Mouse (Mus musculus) c-Kit-positive CD71-positive TER-119-positive erythroid progenitor cells, embryonic 14.5 days (primary cell): ENCODE results near the gene Rbm20.

Experiments used
- DNase-seq: peaks from one replicate; pipeline ENCODE4 v3.0.0-alpha.2; 2013; ENCODE audit warnings: low spot score

Gene Rbm20

DNA sequence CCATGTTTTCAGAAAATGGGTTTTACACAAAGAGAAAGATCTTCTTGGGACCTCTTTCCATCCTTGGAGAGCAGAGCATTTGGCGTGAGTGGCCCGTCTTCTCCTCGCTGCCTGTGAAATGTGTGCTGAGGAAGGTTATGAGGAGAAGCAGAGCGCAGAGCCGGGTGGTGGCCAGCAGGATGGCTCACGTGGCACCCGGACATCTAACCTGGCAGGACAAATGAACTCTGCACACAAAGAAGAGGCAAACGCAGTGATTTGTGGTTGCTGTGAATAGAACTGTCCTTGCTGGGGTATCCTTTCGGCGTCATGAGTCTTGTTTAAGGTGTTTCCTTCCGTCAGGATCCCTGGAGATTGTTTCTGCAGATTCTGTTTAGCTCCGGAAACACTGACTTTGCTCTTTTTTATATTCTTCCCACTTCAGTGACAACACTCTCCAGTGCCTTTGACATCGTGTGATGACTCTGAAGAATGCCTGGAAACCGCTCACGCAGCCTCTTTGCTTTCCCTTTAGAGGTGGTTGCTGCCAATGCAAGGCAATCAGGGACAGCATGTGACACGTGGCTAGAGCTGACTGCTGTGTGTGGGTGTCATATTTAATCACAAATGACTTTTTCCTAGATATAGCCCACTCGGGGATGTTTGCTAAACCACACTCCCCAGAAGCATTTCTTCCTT lies 80.5 kb downstream of the Rbm20 start:
- no peak for DNase-seq

DNA sequence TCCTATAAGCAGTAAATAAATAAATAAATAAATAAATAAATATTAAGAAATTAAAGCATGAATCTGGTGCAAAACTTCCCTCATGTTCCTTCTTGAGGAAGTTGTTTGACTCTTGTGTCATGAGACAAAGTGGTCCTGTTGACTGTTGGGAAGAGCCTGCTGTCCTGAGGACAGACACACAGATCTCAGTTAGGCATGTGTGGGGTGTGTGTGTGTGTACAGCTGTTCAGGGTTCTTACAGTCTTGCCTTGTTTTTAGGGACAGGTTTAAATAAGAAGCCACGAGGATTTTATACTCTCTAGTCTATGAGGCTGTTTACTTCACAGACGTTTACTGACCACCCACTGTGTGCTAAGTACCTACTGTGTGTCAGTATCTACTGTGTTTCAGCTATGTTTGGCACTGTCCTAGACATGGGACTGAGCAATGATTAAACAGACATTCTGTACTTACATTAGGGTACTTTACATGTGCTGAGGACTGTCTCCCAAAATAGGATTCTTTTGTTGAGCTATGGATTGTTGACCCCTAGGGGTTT lies 81.8 kb downstream of the Rbm20 start:
- DNase-seq: no peak

DNA sequence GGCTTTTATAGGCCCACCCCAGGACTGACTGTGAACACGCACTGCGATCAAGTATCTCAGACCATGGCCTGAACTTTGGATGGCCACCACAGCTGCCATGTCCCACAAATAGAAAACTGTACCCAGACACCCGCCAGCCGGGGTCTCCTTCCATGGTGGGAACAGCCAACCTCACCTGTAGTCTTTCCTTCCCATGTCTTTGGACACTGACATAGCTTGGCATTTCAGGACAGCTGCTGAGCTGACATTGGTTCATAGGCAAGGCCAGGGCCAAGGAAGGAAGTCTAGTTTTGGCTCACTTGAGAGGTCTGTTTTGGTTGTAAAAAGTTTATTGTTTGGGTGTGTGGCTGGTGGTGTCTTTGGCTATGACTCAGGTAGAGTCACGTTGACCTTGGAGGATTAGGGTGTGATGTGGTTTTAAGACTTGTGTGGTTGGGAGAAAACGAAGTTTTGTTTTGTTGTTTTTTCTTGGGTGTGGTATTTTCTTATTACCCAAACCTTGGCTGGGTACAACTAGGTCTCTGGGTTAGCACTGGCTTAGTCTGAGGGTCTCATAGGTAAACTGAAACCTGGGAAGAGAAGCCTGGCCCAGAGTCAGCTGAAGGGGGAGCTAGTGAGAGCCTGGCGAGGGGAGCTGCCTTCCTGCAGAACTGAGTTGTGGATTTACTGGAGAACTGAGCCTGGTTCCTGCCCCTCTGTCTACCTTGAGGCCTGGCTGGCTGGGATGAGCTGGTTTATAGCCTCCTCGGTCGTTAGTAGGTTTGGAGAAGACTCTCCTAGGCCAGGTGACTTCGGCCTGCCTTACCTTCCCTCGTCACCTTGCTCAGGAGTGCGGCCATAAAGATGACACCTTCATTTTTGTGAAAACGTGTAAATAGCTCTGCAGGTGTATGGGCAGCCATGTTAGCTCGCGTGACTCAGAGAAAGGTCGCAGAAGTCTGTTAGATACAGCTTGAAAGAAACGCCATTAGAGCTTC lies 83.3 kb downstream of the Rbm20 start:
- DNase-seq: no peak

DNA sequence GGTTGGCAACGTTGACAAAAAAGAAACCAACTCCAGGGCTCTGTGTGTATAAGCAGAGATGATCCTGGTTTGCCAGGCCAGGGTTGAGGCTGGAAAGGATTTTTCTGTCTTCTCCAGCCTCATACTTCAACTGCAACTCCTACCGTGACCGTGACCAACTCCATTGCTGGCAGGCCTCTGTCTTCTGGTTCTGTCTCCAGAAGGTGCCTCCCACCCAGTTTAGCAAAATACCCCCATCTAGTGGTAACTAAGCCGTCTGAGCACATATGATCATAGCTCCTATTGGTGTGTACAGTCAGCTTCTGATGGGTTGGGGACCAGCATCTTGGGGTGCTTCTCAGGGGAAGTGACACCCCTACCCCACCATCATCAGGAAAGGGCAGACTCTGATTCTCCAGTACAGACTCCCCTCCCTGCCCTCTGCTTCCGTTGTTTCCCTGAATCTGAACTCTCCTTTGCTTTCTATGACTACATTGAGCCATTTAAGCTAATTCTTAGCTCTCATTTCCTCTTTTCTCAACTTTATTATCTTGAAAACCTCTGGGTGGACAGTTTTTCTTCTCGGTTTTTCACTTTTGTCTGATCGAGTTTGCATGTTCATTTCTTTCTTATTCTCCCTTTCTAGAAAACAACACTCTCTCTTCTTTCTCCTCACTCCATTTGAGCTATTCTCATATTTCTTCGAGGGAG lies 85.8 kb downstream of the Rbm20 start:
- no peak for DNase-seq

DNA sequence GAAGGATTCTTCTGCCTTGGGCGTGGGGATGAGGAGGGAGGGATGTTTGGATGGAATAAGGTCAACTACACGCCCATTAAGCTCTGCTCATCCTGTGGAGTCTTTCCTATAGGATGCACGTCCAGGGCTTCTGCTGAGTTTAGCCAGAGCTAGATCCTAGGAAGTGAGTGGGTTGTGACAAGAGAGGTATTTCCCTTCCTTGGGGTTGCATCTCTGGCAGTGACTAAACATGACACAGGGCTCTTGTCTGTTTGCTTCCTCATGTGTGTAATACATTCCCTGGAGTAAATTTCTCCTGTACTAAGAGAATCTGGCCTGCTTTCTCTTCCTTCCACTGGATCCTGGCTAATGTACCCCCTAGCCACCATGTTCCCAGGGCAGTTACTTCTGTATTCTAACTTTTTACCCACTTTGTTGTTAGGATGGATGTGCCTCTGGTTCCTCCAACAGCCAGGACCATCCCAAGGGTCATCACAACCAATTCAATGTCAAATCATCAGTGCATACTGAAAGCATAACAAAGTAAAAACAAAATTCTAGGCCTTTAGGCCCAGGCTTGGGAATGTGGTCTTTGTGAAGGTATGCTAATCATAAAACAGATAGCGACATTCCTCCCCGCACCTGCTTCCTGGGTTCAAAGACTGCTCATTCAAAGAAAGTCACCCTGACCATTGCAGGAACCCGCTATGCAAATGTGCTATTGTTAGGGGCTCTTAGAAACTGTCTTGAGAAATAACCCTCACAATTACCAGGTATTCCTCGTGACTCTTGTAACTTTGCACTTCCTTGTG lies 87.8 kb downstream of the Rbm20 start:
- no peak for DNase-seq

DNA sequence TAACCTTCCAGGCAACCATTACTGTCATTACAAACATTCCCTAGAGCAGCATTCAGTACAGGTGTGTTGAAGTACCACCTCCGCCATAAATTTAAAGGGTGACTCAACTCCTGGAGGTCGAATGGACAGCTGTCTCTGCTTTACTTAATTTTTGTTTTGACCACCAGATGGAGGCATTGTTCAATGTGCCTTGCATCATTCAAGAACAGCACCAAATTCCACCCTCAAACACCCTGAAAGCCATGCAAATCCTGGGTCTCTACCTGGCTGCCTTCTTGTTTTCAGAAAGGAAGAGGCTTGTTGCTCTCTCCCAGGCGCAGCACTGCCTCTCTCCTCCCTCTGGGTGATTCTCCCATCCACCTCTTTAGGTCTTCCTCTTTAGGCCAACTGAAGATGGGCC lies 91.4 kb downstream of the Rbm20 start:
- DNase-seq: peak; percentile 68

DNA sequence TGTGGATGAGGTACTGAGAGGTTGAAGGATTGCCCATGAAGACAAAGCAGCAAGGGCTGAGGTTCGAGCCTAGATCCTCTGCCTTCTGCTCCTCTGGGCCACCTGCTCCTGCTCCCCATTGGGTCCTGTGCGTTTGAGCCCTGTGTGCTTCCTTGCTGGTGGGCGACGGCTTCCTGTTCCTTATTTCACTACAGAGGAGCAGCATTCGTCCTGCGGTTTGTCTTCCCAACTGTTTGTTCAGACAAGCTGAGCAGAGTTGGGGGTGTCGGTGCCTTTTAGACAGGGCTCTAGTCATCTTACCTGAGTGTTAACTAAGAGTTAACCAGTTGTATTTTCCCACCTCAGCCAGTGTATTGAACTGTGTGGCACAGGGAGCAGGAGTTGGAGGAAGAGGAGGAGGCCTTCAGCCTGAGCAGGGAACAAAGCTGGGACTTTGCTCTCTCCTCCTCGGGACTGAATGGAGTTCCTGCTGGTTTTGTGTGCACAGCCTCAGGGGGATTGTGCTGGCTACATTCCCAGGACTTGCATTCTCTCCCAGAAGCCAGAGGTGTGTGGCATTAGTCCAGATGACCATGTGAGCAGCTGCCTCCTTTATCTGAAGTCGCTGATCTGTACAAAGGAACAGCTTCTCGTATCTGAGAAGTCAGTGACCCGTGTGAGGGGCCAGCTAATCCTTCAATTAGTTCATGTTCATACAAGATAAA lies 97.0 kb downstream of the Rbm20 start:
- DNase-seq: peak; percentile 68

DNA sequence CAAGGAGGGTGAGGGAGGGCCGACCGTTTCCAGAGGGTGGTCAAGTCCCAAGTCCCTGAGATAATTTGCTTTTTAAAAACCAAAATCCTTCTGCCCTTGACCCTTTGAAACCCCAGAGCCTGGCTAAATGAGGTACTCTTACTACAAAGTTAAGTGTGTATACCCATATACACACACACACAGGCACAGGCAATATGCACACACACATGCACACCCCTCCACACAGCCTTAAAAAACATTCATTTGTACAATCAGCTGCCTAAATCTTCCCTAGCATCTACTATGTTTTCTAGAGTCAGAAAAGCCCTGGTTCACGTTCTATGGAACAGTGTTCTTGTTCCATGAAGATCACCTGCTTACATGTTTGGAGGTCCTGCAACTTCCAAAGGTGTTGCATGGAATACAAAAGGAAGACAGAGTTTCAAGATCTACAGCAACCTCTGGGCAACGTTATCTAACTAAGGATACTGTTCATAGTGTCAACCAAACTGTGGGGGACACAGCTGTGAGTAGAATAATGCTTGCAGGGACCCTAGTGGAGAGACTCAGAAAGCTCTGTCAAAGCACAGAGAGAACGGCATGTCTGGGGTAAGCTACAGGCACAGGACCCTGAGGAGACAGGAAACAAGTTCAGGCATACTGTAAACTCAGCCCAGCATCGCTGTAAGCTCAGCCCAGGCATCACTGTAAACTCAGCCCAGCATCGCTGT lies 97.7 kb downstream of the Rbm20 start:
- DNase-seq: no peak

DNA sequence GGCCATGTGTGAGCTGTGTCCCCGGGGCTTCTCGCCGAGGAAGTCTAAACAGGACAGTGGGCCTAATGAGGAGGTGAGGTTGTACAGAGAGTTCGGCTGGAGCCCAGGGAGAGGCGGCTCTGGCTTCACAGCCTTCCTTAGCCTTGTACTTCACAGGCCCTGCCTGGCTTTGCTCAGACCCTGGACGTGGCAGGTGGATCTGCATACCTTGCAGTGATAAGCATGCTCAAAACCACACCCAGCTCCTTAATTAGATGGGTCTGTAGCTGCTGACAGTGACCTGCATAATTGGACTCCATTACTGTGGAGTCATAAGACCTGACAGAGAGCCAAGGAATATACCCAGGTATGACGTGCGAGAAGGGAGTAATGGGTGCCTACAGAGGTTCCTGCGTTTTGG lies 102.3 kb downstream of the Rbm20 start:
- no peak for DNase-seq

DNA sequence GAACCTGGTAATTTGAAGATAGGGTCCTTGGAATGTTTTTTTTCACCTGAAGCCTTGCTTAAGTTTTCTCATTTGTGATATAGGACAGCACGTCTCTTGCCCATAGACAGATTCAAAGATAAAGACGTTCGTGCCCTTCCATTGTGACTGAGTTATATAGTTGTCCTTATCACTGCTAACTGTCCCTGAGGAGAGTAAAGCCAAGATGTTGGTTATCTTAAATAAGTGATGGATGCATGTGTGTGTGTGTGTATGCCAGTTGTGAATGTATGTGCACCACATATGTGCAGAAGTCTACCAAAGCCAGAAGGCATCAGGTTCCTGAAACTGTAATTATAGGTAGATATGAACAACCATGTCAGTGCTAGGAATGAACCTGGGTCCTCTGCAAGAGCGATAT lies 102.7 kb downstream of the Rbm20 start:
- no peak for DNase-seq

DNA sequence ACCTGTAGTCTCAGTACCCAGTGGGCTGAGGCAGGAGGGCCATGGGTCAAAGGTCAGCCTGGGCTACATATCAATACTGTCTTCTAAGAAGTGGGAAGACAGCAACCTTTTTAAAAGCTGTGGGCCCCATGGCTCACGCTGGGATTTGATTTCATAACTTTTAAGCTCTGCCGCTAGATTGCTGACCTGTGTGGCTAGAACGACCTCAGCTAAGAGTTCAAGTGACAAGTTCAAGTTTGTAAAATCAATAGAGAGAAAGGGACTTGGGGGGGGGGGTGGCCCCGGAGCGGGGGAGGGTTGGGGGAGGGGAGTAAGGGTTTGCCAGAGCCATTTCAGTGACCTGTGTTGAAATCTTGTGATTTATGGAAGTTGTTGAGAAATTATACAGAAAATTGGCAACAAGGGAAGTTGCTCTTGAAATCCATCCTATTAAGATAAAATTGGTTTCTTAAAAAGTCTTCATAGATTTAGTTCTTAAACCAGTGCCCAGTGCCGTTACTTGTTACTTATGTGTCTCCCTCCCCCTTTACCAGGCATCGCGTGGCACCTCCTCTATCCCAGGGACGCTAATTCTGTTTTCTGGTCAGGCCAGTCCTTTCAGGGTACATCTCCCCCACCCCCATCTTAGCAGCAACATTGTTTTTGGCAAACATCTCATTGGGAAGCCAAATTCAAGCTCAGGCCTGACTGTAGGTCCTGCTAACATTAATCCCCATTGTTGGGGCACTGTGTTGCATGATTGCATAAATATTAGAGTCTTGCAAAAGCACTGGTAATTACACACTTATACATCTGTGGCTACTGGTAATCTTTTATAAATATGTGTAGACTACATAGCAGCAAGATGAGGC lies 103.9 kb downstream of the Rbm20 start:
- no peak for DNase-seq

DNA sequence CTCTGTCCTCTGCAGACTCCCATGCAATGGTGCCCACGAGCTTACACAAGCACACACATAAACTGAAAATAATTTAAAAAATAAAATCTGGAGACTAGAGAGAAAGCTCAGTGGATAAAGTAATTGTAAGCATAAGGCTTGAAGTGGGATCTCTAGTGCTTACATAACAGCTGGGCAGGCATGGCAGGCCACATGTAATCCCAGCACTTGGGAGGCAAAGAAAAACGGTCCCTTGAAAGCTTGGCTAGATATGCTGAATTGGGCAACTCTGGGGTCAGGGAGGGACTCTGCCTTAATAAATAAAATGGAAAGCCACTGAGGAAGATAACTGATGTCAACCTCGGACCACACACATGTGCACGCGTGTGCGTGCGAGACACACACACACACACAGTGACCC lies 104.7 kb downstream of the Rbm20 start:
- no peak for DNase-seq

DNA sequence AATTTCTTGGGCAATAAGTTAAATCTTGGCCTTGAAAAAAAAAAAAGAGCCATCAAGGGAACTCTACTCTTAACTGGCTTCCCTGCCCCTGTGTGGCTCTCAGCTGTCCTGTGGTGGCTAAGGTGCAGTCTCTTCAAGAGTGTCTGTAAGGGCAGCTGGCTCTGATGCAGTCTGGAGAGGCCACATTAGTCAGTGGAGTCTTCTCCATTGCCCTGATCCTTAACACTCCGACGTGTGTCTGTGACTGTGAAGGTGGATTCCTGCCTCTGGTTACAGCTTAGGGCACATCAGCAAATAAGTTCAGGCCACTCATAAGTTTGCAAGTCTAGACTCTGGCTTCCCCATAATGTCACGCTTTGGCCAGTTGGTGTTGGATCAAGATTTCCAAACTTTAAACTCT lies 108.2 kb downstream of the Rbm20 start:
- no peak for DNase-seq

DNA sequence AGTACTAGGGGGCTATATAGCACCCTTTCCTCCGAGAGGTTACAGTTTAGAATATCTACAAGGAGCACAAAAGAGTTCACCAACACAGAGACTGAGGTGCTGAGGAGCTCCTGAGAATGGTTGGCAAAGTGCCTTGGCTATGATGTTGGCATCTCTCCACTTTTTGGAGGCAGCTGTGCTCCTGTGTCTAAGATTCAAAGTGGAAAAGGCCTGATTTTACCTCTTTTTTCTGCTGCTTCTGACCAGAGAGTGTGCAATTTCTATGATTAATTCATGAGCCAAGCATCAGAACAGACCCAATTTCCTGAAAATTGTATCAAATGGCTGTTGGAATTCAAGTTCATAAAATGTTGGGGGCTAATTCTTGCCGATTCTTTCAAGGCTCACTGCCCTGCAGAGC lies 109.1 kb downstream of the Rbm20 start:
- no peak for DNase-seq

DNA sequence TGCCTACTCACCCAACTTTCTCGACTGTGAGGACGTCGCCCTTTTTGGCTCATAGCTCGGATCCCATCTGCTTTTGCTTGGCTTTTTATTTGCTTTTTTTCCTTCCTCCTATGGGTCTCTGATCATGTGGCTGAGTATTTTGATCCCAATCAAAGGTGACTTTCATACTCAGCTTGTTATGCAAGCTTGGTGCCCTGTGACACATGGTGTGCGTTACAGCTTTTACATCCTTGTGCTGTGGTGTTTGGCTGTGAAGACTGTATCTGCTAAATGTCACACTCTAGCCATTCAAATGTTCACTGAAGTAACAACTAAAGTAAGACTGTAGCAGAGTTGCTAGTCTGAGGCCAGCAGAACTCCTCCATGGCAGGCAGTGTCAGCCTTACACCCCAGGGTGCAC lies 109.7 kb downstream of the Rbm20 start:
- DNase-seq: no peak

DNA sequence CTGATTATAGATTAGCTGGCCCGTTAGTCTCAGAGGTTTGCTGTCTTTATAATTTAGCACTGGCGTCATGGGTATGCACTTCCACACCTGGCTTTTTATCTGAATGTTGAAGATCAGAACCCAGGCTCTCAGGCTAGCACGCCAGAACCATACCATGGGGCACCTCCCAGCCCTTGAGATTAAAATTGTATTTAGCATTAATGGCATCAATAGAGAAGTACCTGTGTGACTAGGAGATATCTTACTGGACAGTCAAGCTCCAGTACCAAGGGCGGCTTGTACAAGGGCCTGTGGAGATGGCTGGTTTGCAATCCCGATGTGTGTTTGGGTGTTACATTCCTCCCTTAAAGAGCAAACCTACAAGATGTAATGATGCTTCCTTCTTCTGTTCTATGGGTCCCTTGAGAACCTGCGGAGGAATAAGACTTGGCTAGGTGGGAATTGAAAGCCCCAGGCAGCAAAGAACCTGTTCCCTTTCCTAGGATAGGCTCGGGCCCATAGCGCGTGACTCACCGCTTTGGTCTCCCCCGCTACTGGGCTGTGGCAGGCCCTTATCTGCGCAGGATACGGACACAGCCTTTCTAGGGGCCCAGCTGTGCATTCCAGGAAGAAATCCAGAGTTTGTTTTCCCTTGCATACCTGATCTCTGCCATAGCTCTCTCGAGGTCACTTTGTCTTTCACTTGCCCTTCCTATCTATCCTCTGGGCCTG lies 111.7 kb downstream of the Rbm20 start:
- peak; percentile 70 for DNase-seq

DNA sequence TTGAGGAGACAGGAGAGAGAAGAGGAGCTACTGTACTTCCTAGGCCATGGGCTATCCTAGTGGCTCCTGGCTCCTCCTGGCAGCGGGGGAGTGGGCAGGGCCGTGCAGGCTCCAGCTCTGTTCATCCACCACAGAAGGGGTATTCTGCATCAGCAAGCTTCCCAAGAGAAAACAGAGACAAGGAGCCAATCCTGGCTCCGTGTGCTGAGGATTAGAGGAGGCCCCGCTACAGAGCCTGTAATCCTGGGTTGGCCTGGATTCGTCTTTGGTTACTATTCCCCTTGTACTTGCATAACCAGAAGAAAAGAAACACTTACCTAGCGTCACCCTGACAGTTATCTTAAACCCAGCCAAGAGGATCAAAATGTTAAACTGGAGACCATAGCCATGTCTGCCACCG lies 112.5 kb downstream of the Rbm20 start:
- DNase-seq: no peak

DNA sequence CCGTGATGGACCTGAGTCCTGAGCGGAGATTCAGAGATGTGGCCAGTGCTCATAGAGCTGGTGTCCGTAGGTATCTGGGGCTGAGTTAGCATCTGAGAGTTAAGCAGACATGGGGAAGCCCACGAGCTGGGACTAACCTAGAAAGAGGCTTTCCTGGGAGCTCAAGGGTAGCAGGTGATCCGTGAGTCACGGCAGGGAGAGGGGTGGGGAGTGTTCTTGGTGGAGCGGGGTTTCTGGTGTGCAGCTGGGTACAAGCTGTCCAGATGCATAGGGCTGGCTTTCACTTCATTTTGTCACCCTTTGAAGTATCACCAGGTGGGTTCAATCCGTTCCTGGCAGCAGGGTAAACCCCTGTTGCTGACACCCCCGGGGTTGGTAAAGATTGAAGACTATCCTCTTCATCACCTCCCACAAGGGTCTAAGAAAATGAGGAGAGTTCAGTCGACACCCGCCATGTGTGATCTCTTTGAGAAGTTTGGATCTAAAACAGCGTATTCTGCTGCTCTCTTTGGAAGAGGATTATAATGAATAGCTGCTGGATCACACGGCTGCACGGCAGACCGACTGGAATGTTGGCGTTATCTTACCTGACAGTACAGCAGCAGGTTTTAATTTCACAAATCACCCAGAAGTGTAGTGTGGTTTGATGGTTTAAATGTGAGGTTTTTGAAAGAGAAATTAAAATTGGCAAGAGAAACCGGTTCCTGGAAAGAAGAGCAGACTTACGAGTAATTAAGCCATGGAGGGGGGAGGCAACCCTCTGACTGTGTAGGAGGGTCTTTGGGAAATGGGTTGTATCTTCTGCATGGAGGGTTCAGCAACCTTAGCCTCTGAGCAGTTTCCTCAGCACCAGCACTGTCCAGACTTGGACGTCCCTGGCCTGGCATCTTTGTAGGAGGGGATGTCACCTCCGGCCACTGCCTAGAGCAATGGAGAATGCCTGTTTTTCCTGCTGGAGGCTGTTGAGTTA lies 114.9 kb downstream of the Rbm20 start:
- DNase-seq: no peak
